ENCODE assay signal across 21 mouse cellular contexts in genomic region chr10:75641721-75642222, GRCm38 (mm10). TPM values are rescaled to one million over a fixed set of nuclear protein-coding genes. Genes with fewer than 3 reads are reported as not detected.
A peak's percentile ranks its signal among the peaks of the same experiment; 100 is the strongest.
DNase-seq lines count a peak whose midpoint lies in the region; ATAC-seq and TF ChIP-seq lines count a peak whose summit lies in the region.
"Had no signal": no experiment of that assay in that cellular context is flagged by ENCODE, and none has a peak within 500 bp of the region (broad histone marks: within the 10 kb centered on the region; RNA-seq: fewer than 3 reads in every experiment).

No protein-coding gene starts in this region.

- H3K4me2 ChIP-seq in midbrain, embryonic 11.5 days, result no peak overlapping the region
- no peak overlapping the region for H3K4me2 ChIP-seq in midbrain, embryonic 13.5 days (replicated peaks)
- H3K4me2 ChIP-seq: embryonic facial prominence, embryonic 12.5 days; hindbrain, embryonic 15.5 days; neural tube, embryonic 12.5 days; stomach, embryonic 15.5 days had no signal

- H3K9ac ChIP-seq in midbrain, embryonic 11.5 days (ENCODE audit: low read length), result no peak overlapping the region
- no peak overlapping the region for H3K9ac ChIP-seq in midbrain, embryonic 13.5 days (replicated peaks)
- H3K9ac ChIP-seq: embryonic facial prominence, embryonic 12.5 days; hindbrain, embryonic 15.5 days; liver, postnatal 0 days; neural tube, embryonic 12.5 days; stomach, embryonic 15.5 days had no signal

- 89% methylated on average over 7 of the region's 7 CpGs for WGBS in midbrain, embryonic 11.5 days
- 93% methylated on average over 7 of the region's 7 CpGs for WGBS in midbrain, embryonic 13.5 days
- 86% methylated on average over 7 of the region's 7 CpGs for WGBS in hindbrain, embryonic 10.5 days

- DNase-seq in midbrain, embryonic 11.5 days (ENCODE audit: low spot score, missing footprints), result peak; percentile 72
- peak; percentile 19 for DNase-seq in cerebellum, adult 8-10 months
- no peak for DNase-seq in layer of hippocampus, postnatal 10 days (ENCODE audit: low spot score in 2 of 2)
- DNase-seq in thymus, postnatal 25 days, result no peak
- DNase-seq in hindbrain, embryonic 10.5 days (ENCODE audit: low spot score), result no peak
- DNase-seq: adrenal gland, adult 2 months; gastrocnemius, postnatal 14 days; heart, postnatal 10 days; layer of hippocampus, adult 9-11 months; liver; liver, postnatal 0 days; lung, postnatal 14 days; thymus, postnatal 14 days had no signal

- 0 out of 2 replicates have a peak, but pooled peaks cover 2% of the 10 kb centered on the region for H3K36me3 ChIP-seq in midbrain, embryonic 11.5 days (ENCODE audit: control insufficient read depth, insufficient read depth, low read length)
- peaks cover 19% of the 10 kb centered on the region for H3K36me3 ChIP-seq in midbrain, embryonic 13.5 days
- H3K36me3 ChIP-seq in E14TG2a.4 (ENCODE audit: insufficient read depth, low read length), result peaks cover 77% of the 10 kb centered on the region
- peaks cover 16% of the 10 kb centered on the region for H3K36me3 ChIP-seq in hindbrain, embryonic 10.5 days

- no peaks in the 10 kb centered on the region for H3K27me3 ChIP-seq in midbrain, embryonic 11.5 days (ENCODE audit: control insufficient read depth, insufficient read depth, low read length)
- no peaks in the 10 kb centered on the region for H3K27me3 ChIP-seq in midbrain, embryonic 13.5 days
- H3K27me3 ChIP-seq in E14TG2a.4 (ENCODE audit: insufficient read depth, low read length), result no peaks in the 10 kb centered on the region
- no peaks in the 10 kb centered on the region for H3K27me3 ChIP-seq in hindbrain, embryonic 10.5 days (ENCODE audit: insufficient read depth, poor library complexity, severe bottlenecking)
- H3K27me3 ChIP-seq: embryonic facial prominence, embryonic 12.5 days; hindbrain, embryonic 15.5 days; neural tube, embryonic 12.5 days; stomach, embryonic 15.5 days had no signal

- H3K4me3 ChIP-seq in midbrain, embryonic 11.5 days (ENCODE audit: low read depth, low read length), result no peak overlapping the region
- H3K4me3 ChIP-seq in midbrain, embryonic 13.5 days (replicated peaks), result no peak overlapping the region
- peak overlapping the region; percentile 64 for H3K4me3 ChIP-seq in E14TG2a.4 (replicated peaks; ENCODE audit: low read length)
- no peak overlapping the region for H3K4me3 ChIP-seq in hindbrain, embryonic 10.5 days
- H3K4me3 ChIP-seq: embryonic facial prominence, embryonic 12.5 days; hindbrain, embryonic 15.5 days; neural tube, embryonic 12.5 days; stomach, embryonic 15.5 days had no signal

- no peak overlapping the region for H3K27ac ChIP-seq in midbrain, embryonic 11.5 days (ENCODE audit: low read depth, low read length)
- no peak overlapping the region for H3K27ac ChIP-seq in midbrain, embryonic 13.5 days
- no peak overlapping the region for H3K27ac ChIP-seq in hindbrain, embryonic 10.5 days
- H3K27ac ChIP-seq: embryonic facial prominence, embryonic 12.5 days; hindbrain, embryonic 15.5 days; neural tube, embryonic 12.5 days; stomach, embryonic 15.5 days had no signal

- ATAC-seq in midbrain, embryonic 11.5 days (ENCODE audit: low FRiP score), result no peak
- ATAC-seq in midbrain, embryonic 13.5 days, result no peak
- ATAC-seq in inflammation-experienced regulatory T-cells, adult 6 months, result peak; percentile 62
- ATAC-seq: liver, postnatal 0 days had no signal

- H3K9me3 ChIP-seq in midbrain, embryonic 11.5 days (ENCODE audit: control insufficient read depth, low read length), result no peaks in the 10 kb centered on the region
- no peaks in the 10 kb centered on the region for H3K9me3 ChIP-seq in midbrain, embryonic 13.5 days
- H3K9me3 ChIP-seq in E14TG2a.4 (ENCODE audit: low read length), result no peaks in the 10 kb centered on the region
- H3K9me3 ChIP-seq in hindbrain, embryonic 10.5 days, result no peaks in the 10 kb centered on the region
- H3K9me3 ChIP-seq: embryonic facial prominence, embryonic 12.5 days; hindbrain, embryonic 15.5 days; neural tube, embryonic 12.5 days; stomach, embryonic 15.5 days had no signal

- TF ChIP-seq CTCF in E14TG2a.4 (conservative IDR thresholded peaks at IDR 0.05; ENCODE audit: low read length), result no peak

- H3K4me1 ChIP-seq in midbrain, embryonic 11.5 days (ENCODE audit: control insufficient read depth, insufficient read depth, low read length), result peaks cover 11% of the 10 kb centered on the region; the same call in 1 of the 2 replicates
- H3K4me1 ChIP-seq in midbrain, embryonic 13.5 days (replicated peaks), result peaks cover 19% of the 10 kb centered on the region
- peaks cover 99% of the 10 kb centered on the region for H3K4me1 ChIP-seq in E14TG2a.4 (replicated peaks; ENCODE audit: low read depth, low read length)
- H3K4me1 ChIP-seq in hindbrain, embryonic 10.5 days (replicated peaks), result peaks cover 36% of the 10 kb centered on the region

RNA-seq across cellular contexts. Expression of gene Susd2, which starts 2.0 kb away (rescaled TPM):
- 1.2 and 1.6 TPM in 2 replicates for polyA plus RNA-seq in midbrain, embryonic 11.5 days (2014; fragmentation: Nextera tagmentation; extraction: Ambion mirVana)
- 2.0 and 2.3 TPM in 2 replicates for polyA plus RNA-seq in midbrain, embryonic 13.5 days (2015; fragmentation: Nextera tagmentation; extraction: Ambion mirVana)
- 10 to 100 TPM; 12.4 to 23.2 (median 19.2) TPM for polyA plus RNA-seq in inflammation-experienced regulatory T-cells, adult 6 months (2017; shearing (Covaris generic))
- 1 to 10 TPM; 1.6 to 2.8 TPM for total RNA-seq in layer of hippocampus, postnatal 10 days (2021)
- polyA plus RNA-seq in hindbrain, embryonic 10.5 days (2016; fragmentation: Nextera tagmentation; extraction: Ambion mirVana), result 2.0 and 3.0 TPM in 2 replicates
- total RNA-seq: monocyte, adult 5-6 weeks had no signal

RNA-seq across cellular contexts. Expression of gene Ggt5, which starts 52.6 kb away (rescaled TPM):
- 0.25 and 0.29 TPM in 2 replicates for polyA plus RNA-seq in midbrain, embryonic 11.5 days (2014; fragmentation: Nextera tagmentation; extraction: Ambion mirVana)
- 1.9 and 2.4 TPM in 2 replicates for polyA plus RNA-seq in midbrain, embryonic 13.5 days (2015; fragmentation: Nextera tagmentation; extraction: Ambion mirVana)
- under 1 TPM; 0.29 to 0.45 (median 0.42) TPM for polyA plus RNA-seq in inflammation-experienced regulatory T-cells, adult 6 months (2017; shearing (Covaris generic))
- 1 to 10 TPM; 2.6 to 2.9 TPM for total RNA-seq in layer of hippocampus, postnatal 10 days (2021)
- polyA plus RNA-seq in hindbrain, embryonic 10.5 days (2016; fragmentation: Nextera tagmentation; extraction: Ambion mirVana), result 0.30 and 0.82 TPM in 2 replicates

Comparison
In these comparisons a context has a peak if more than half of its experiments do, and no peak if none do; other contexts are left out.
1. DNase-seq: peak in midbrain, embryonic 11.5 days (single experiment) and cerebellum, adult 8-10 months (single experiment); none in layer of hippocampus, postnatal 10 days (0 of 2), thymus, postnatal 25 days (single experiment) and hindbrain, embryonic 10.5 days (single experiment).